ENCODE assay signal across 11 mouse cellular contexts in genomic region chr17:66118991-66119390, GRCm38 (mm10).
"Had no signal": no experiment of that assay in that cellular context is flagged by ENCODE, and none has a peak within 500 bp of the region (broad histone marks: within the 10 kb centered on the region; RNA-seq: fewer than 3 reads in every experiment).

No protein-coding gene starts in this region.

- DNase-seq: kidney, postnatal 25 days; layer of hippocampus, postnatal 36 days; liver; lung, adult 18-20 months; lung, postnatal 10 days; lung, postnatal 36 days; midbrain, embryonic 14.5 days; right cerebral cortex, postnatal 4 days; thymus, adult 2 months; thymus, postnatal 14 days; thymus, postnatal 4 days had no signal
